Mouse (Mus musculus): ENCODE results near the gene Cep55.

GRCm38 (mm10) chr19:38055798-38056197, 987 bp downstream of the Cep55 start:
- no peak for TF ChIP-seq GATA1 (IDR thresholded peaks at IDR 0.05; ENCODE audit: borderline replicate concordance, low read length)
- TF ChIP-seq FLI1 (IDR thresholded peaks at IDR 0.05; ENCODE audit: low read length): no peak

All from megakaryocyte, embryonic 14.5 days (primary cell).